Mouse (Mus musculus) ES-E14 (cell line): ENCODE measurements around the gene Hc.

Experiments
- CHD2 ChIP-seq: IDR thresholded peaks from 2 replicates; pipeline ENCODE4 v1.6.1; 2014; ENCODE audit warnings: mild to moderate bottlenecking, low read depth, low read length, inconsistent platforms
- HCFC1 ChIP-seq: IDR thresholded peaks from 2 replicates; pipeline ENCODE4 v1.6.1; 2012; ENCODE audit warnings: low read length, inconsistent platforms, borderline replicate concordance; ENCODE audit not compliant: insufficient read depth
- MAFK ChIP-seq: IDR thresholded peaks from 2 replicates; pipeline ENCODE4 v1.6.1; 2014; ENCODE audit warnings: mild to moderate bottlenecking, low read depth, low read length, inconsistent platforms; ENCODE audit not compliant: insufficient read depth
- ZC3H11A ChIP-seq: IDR thresholded peaks from 2 replicates; pipeline ENCODE4 v1.6.1; 2012; ENCODE audit warnings: low read depth, mild to moderate bottlenecking, inconsistent platforms, low read length, borderline replicate concordance
- ZNF384 ChIP-seq: IDR thresholded peaks from 2 replicates; pipeline ENCODE4 v1.6.1; 2012; ENCODE audit warnings: low read depth, low read length, inconsistent platforms

DNA sequence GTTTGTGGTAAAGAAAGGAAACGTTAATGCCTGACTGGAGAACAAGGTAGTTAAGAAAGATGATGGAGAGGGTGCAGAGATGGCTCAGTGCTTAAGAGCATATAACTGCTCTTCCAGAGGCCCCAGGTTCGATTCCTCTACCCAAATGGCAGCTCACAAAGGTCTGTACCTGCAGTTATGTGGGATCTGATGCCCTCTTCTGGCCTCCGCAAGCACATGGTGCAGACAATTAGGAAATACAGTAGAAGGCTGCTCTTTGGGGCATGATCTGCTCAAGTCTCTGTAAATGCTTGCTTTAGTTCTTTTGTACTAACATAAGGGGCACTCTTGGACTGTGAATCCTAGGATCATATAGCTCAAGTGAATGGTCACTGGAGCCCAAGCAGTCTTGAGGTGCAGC is 47.5 kb upstream of the Hc start:
- TF ChIP-seq MAFK (no peak), ZNF384 (no peak), ZC3H11A (0 out of 2 replicates have a peak, but pooled peaks have one; percentile 12), CHD2 (no peak), HCFC1 (no peak)
